Mouse (Mus musculus) R1 (cell line): Measurements from ENCODE around the gene Fam186b.

Experiments
- DNase-seq: peaks from one replicate; pipeline ENCODE4 v3.0.0-alpha.2; 2018; ENCODE audit warnings: low read depth, low spot score

The Fam186b gene

DNA sequence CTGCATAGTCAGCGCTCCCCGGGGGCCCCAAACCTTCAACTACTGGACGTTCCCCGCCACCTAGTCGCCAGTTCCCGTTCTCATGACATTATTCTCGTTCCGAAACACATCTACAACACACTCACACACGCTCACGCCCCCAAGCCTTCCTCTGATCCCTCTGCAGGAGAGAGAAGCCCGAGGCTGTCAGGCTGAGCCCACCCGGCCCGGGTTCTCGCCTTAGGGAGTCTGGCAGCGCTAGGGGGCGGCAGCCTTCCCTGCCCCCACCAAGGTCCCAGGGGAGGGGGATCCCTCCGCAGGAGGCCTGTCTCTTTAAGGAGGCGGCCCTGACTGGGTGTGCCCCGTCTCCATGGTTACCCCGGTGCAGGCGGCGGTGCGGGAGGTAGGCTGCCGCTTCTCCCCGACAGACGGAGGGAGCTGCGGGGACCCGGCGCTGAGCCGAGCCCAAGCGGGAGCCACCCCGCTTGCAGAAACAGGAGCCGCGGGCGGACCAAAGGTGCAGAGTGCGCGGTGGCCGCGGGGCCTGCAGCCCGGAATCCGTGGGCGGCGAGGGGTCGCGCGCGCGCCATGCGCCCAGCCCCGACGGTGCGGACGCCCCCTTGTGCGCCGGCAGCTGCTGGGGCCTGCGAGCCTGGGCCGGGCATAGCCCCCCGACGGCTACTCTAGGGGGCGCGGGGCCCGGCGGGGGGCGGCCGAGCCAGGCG, 71.3 kb downstream of the Fam186b start, which contains the start of gene Kcnh3:
Kcnh3 (plus strand) TSS at position 654 of the 704 bp plus-strand sequence.
- DNase-seq = peak; percentile 72

GRCm38 (mm10) chr15:99223585-99224207, 72.0 kb downstream of the Fam186b start:
- DNase-seq = peak; percentile 65

DNA sequence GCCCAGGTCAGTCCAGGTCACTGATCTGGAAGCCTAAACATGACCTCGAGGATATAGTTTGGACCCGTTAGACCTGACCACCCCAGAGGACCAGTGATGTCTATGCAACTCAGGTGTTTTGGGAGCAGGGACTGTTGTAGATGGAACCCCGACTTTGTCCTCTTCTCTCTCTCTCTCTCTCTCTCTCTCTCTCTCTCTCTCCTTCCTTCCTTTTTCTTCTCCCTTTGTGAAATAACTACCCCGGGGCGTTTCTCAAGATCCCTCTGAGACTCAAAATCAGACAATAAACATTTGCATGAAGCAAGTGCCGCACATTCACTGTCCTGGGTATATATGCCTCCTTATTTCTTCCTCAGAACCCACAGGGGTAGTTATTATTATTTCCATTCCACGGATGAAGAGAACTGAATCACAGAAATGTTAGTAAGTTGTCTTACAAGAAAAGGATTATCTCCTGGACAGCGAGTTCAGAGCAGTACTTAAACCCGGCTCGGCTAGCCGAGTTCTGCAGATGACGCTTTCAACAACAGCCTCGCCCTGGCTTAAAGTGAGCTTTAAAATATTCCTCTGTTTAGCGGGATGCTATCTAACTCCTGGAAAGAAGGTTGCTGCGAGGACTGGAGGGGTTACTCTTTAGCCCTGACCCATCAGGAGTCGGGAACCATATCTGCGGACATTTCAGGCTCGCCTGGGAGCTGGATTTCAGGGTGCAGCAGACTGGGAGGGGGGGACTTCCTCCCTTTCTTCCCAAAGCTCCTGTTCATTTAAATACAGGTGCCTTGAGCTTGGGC, 72.7 kb downstream of the Fam186b start:
- no peak for DNase-seq

DNA sequence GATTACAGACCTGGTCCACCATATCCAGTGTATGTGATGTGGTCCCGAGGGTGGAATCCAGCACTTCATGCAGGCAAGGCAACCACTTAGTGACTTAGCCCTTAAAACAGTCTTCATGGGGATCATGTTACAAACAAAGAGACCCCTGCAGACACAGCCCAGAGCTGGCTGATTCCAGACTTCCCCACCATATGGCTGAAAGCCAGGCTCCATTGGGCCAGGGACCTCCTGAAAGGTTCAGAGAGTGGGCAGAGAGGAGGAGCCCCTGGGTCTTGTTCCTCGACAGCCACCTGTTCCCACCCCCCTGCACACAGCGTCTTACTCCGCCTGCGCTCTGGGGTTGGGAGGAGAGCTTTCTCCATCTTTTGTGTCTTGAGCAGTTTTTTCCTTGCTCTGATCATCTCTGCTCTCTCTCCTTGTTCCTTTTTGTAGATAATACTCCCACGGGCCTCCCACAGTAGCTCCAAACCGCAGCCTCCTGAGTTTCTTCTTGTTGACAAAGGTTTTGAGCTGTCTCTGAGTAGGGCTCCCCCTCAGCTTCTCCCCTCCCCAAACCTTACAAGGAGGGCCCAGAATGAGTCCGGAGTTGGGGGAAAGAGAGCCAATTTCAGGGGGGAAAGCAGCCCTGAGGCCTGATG, 74.3 kb downstream of the Fam186b start:
- no peak for DNase-seq
